Mouse (Mus musculus) adrenal gland, adult 8-10 months (tissue): Measurements from ENCODE around the gene Parp6. TPM values are rescaled to one million over a fixed set of nuclear protein-coding genes. Genes with fewer than 3 reads are reported as not detected.

Source experiments
- DNase-seq: peaks from one replicate; pipeline ENCODE4 v3.0.0; 2022
- total RNA-seq, 4 experiments: library from RNA; stranded (reverse); gene quantifications; 2 replicates each; pipeline ENCODE4 v1.2.4; 2022

The Parp6 gene
- total RNA-seq, 4 experiments from 2014 or later = 25.3 to 39.9 (median 33.0) TPM

GRCm38 (mm10) chr9:59684020-59684419 lies 66.9 kb downstream of the Parp6 start:
- no peak for DNase-seq

GRCm38 (mm10) chr9:59687416-59688046 lies 70.4 kb downstream of the Parp6 start:
- DNase-seq = no peak

- peak; percentile 62 for DNase-seq
These were observed 74.6 kb downstream of the Parp6 start for GRCm38 (mm10) chr9:59691635-59692094.

- peak; percentile 32 for DNase-seq
These were observed 75.1 kb downstream of the Parp6 start for GRCm38 (mm10) chr9:59692145-59692544.

- no peak for DNase-seq
These were observed 77.7 kb downstream of the Parp6 start for GRCm38 (mm10) chr9:59694571-59695450.

GRCm38 (mm10) chr9:59695451-59695813 lies 78.3 kb downstream of the Parp6 start:
- DNase-seq = no peak

- no peak for DNase-seq
These were observed 79.3 kb downstream of the Parp6 start for GRCm38 (mm10) chr9:59696381-59696780.

Other genes with a start within 250 kb of the Parp6 start
- 100 to 1,000 TPM; 107 to 144 (median 120) TPM for gene Arih1, start 130.7 kb upstream of the Parp6 start, total RNA-seq
- 100 to 1,000 TPM; 125 to 176 (median 142) TPM for gene Hexa, start 77.7 kb upstream of the Parp6 start, total RNA-seq
- 1 to 10 TPM; 1.5 to 3.9 (median 3.5) TPM for gene Tmem202, start 77.4 kb upstream of the Parp6 start, total RNA-seq
- gene Celf6, start 39.4 kb upstream of the Parp6 start, total RNA-seq = 10 to 100 TPM in 2 of 4 experiments, 1 to 10 TPM in 2; 5.8 to 16.0 (median 9.7) TPM
- 100 to 1,000 TPM; 565 to 846 (median 715) TPM for gene Pkm, start 39.1 kb downstream of the Parp6 start, total RNA-seq
- gene Gramd2, start 62.9 kb downstream of the Parp6 start, total RNA-seq = under 1 TPM in 3 of 4 experiments, not detected in 1; 0.07 to 0.20 (median 0.11) TPM
- gene Senp8, start 133.4 kb downstream of the Parp6 start, total RNA-seq = 10 to 100 TPM in 3 of 4 experiments, 1 to 10 TPM in 1; 9.8 to 16.5 (median 11.5) TPM
- 10 to 100 TPM; 13.4 to 26.5 (median 16.8) TPM for gene Myo9a, start 133.6 kb downstream of the Parp6 start, total RNA-seq